Mouse (Mus musculus) forebrain, embryonic 15.5 days (tissue): Measurements from ENCODE around the gene Wdr64. TPM values are rescaled to one million over a fixed set of nuclear protein-coding genes. Genes with fewer than 3 reads are reported as not detected.

Experiments
- ATAC-seq: fragments of 200-750 bp; cut with Nextera tagmentation; replicated peaks from 2 replicates; pipeline ENCODE4 v1.8.0; 2017; ENCODE audit warnings: mild to moderate bottlenecking, moderate TSS enrichment, moderate library complexity
- H3K27ac ChIP-seq: fragments of 300-500 bp; sonication (generic); replicated peaks from 2 replicates; pipeline ENCODE4 v1.5.1; 2015; ENCODE audit warnings: mild to moderate bottlenecking, inconsistent platforms
- H3K27me3 ChIP-seq: fragments of 300-500 bp; sonication (generic); 2 replicates; pipeline ENCODE4 v1.6.1; 2015; ENCODE audit warnings: inconsistent platforms
- H3K36me3 ChIP-seq: fragments of 300-500 bp; sonication (generic); 2 replicates; pipeline ENCODE4 v1.6.1; 2015; ENCODE audit warnings: mild to moderate bottlenecking, inconsistent platforms
- H3K4me1 ChIP-seq: fragments of 300-500 bp; sonication (generic); 2 replicates; pipeline ENCODE4 v1.6.1; 2015; ENCODE audit warnings: inconsistent platforms
- H3K4me2 ChIP-seq: fragments of 300-500 bp; sonication (generic); replicated peaks from 2 replicates; pipeline ENCODE4 v1.6.1; 2015; ENCODE audit warnings: mild to moderate bottlenecking, inconsistent platforms
- H3K4me3 ChIP-seq: fragments of 300-500 bp; sonication (generic); 2 replicates; pipeline ENCODE4 v1.5.1; 2015; ENCODE audit warnings: mild to moderate bottlenecking, inconsistent platforms
- H3K9ac ChIP-seq: fragments of 300-500 bp; sonication (generic); replicated peaks from 2 replicates; pipeline ENCODE4 v1.6.1; 2015; ENCODE audit warnings: mild to moderate bottlenecking, inconsistent platforms
- H3K9me3 ChIP-seq: fragments of 300-500 bp; sonication (generic); 2 replicates; pipeline ENCODE4 v1.6.1; 2016; ENCODE audit warnings: inconsistent platforms
- WGBS: fragments of 180-500 bp; shearing (Covaris S2); methylation state at CpG from one replicate; pipeline ENCODE4 v1.1.7; 2015; ENCODE audit warnings: mixed read lengths; 5-methylcytosine and 5-hydroxymethylcytosine counted together
- polyA plus RNA-seq: library from polyadenylated mRNA; unstranded; fragments of >200 nt; fragmentation: Nextera tagmentation; extraction: Ambion mirVana; gene quantifications from 2 replicates; pipeline ENCODE4 v1.2.1, GENCODE M21; 2015

The Wdr64 gene
- polyA plus RNA-seq, 1 experiment from 2014 or later, result not detected

GRCm38 (mm10) chr1:175692246-175692996 is 6.0 kb upstream of the Wdr64 start, which contains the start of the genes Opn3 and Chml:
TSS of gene Opn3 (minus strand) at chr1:175692776.
TSS of gene Chml (minus strand) at chr1:175692901.
- Histone ChIP-seq H3K4me2 (peak within 1 kb of the TSS; percentile 92), H3K27ac (peak within 1 kb of the TSS; percentile 88), H3K27me3 (no peaks in the 10 kb centered on the region), H3K36me3 (peaks cover 4% of the 10 kb centered on the region; the same call in 1 of the 2 replicates), H3K4me1 (peaks cover 20% of the 10 kb centered on the region), H3K9ac (peak within 1 kb of the TSS; percentile 77), H3K9me3 (no peaks in the 10 kb centered on the region), H3K4me3 (peak within 1 kb of the TSS; percentile 75)
- WGBS, result under 1% methylated on average over 59 of the region's 73 CpGs
- peak; percentile 97 for ATAC-seq

GRCm38 (mm10) chr1:175692997-175693361 is 5.4 kb upstream of the Wdr64 start:
- peak overlapping the region; percentile 88 for H3K27ac ChIP-seq
- H3K9me3 ChIP-seq, result no peaks in the 10 kb centered on the region
- H3K27me3 ChIP-seq, result no peaks in the 10 kb centered on the region
- H3K36me3 ChIP-seq, result no peaks in the 10 kb centered on the region
- WGBS, result 1% methylated on average over 17 of the region's 17 CpGs
- H3K4me3 ChIP-seq, result peak overlapping the region; percentile 75
- peaks cover 20% of the 10 kb centered on the region for H3K4me1 ChIP-seq
- ATAC-seq, result no peak; the same call in none of the 2 replicates
- H3K9ac ChIP-seq, result 0 out of 2 replicates have a peak overlapping the region, but pooled peaks have one; percentile 17
- H3K4me2 ChIP-seq, result peak overlapping the region; percentile 92

- no peaks in the 10 kb centered on the region for H3K36me3 ChIP-seq
- peak overlapping the region; percentile 88 for H3K27ac ChIP-seq
- H3K9me3 ChIP-seq, result no peaks in the 10 kb centered on the region
- peak overlapping the region; percentile 75 for H3K4me3 ChIP-seq
- peaks cover 20% of the 10 kb centered on the region for H3K4me1 ChIP-seq
- peak; percentile 7 for ATAC-seq
- no peak overlapping the region for H3K9ac ChIP-seq
- no peaks in the 10 kb centered on the region for H3K27me3 ChIP-seq
- WGBS, result 39% methylated on average over 12 of the region's 12 CpGs
- H3K4me2 ChIP-seq, result peak overlapping the region; percentile 92
Measured at GRCm38 (mm10) chr1:175693429-175693960, 4.9 kb upstream of the Wdr64 start.

GRCm38 (mm10) chr1:175699375-175699774 is 982 bp downstream of the Wdr64 start:
- Histone ChIP-seq H3K4me3 (no peak overlapping the region), H3K27me3 (no peaks in the 10 kb centered on the region), H3K27ac (no peak overlapping the region), H3K4me1 (no peaks in the 10 kb centered on the region), H3K9me3 (no peaks in the 10 kb centered on the region), H3K36me3 (no peaks in the 10 kb centered on the region), H3K9ac (no peak overlapping the region), H3K4me2 (no peak overlapping the region)
- 66% methylated on average over 3 of the region's 3 CpGs for WGBS
- no peak for ATAC-seq

- ATAC-seq, result no peak
- no peaks in the 10 kb centered on the region for H3K9me3 ChIP-seq
- 41% methylated on average over 4 of the region's 4 CpGs for WGBS
- no peaks in the 10 kb centered on the region for H3K27me3 ChIP-seq
- H3K4me2 ChIP-seq, result no peak overlapping the region
- H3K36me3 ChIP-seq, result no peaks in the 10 kb centered on the region
- no peak overlapping the region for H3K9ac ChIP-seq
- H3K4me1 ChIP-seq, result no peaks in the 10 kb centered on the region
- H3K4me3 ChIP-seq, result no peak overlapping the region
- H3K27ac ChIP-seq, result no peak overlapping the region
Measured at GRCm38 (mm10) chr1:175699796-175700195, 1.4 kb downstream of the Wdr64 start.

- no peak overlapping the region for H3K9ac ChIP-seq
- H3K27me3 ChIP-seq, result no peaks in the 10 kb centered on the region
- H3K9me3 ChIP-seq, result no peaks in the 10 kb centered on the region
- ATAC-seq, result no peak
- WGBS, result 79% methylated on average over 4 of the region's 4 CpGs
- H3K4me3 ChIP-seq, result no peak overlapping the region
- no peak overlapping the region for H3K4me2 ChIP-seq
- H3K4me1 ChIP-seq, result no peaks in the 10 kb centered on the region
- no peaks in the 10 kb centered on the region for H3K36me3 ChIP-seq
- H3K27ac ChIP-seq, result no peak overlapping the region
Measured at GRCm38 (mm10) chr1:175701145-175701544, 2.8 kb downstream of the Wdr64 start.

- H3K4me1 ChIP-seq, result no peaks in the 10 kb centered on the region
- no peaks in the 10 kb centered on the region for H3K27me3 ChIP-seq
- no peaks in the 10 kb centered on the region for H3K9me3 ChIP-seq
- H3K9ac ChIP-seq, result no peak overlapping the region
- no peak for ATAC-seq
- WGBS, result 74% methylated on average over 5 of the region's 5 CpGs
- H3K27ac ChIP-seq, result no peak overlapping the region
- H3K36me3 ChIP-seq, result no peaks in the 10 kb centered on the region
- H3K4me2 ChIP-seq, result no peak overlapping the region
- H3K4me3 ChIP-seq, result no peak overlapping the region
Measured at GRCm38 (mm10) chr1:175707599-175707998, 9.2 kb downstream of the Wdr64 start.

- no peak for ATAC-seq
- Histone ChIP-seq H3K36me3 (no peaks in the 10 kb centered on the region), H3K9me3 (no peaks in the 10 kb centered on the region), H3K9ac (no peak overlapping the region), H3K27ac (no peak overlapping the region), H3K4me2 (no peak overlapping the region), H3K4me1 (no peaks in the 10 kb centered on the region), H3K4me3 (no peak overlapping the region), H3K27me3 (no peaks in the 10 kb centered on the region)
Measured at GRCm38 (mm10) chr1:175708013-175708412, 9.6 kb downstream of the Wdr64 start.

GRCm38 (mm10) chr1:175712338-175712909 is 14.0 kb downstream of the Wdr64 start:
- H3K27ac ChIP-seq, result no peak overlapping the region
- no peak overlapping the region for H3K9ac ChIP-seq
- H3K9me3 ChIP-seq, result no peaks in the 10 kb centered on the region
- H3K36me3 ChIP-seq, result no peaks in the 10 kb centered on the region
- H3K4me2 ChIP-seq, result no peak overlapping the region
- H3K27me3 ChIP-seq, result no peaks in the 10 kb centered on the region
- no peaks in the 10 kb centered on the region for H3K4me1 ChIP-seq
- WGBS, result 78% methylated on average over 11 of the region's 11 CpGs
- ATAC-seq, result no peak
- H3K4me3 ChIP-seq, result no peak overlapping the region

- Histone ChIP-seq H3K9ac (no peak overlapping the region), H3K4me2 (no peak overlapping the region), H3K4me3 (no peak overlapping the region), H3K27me3 (no peaks in the 10 kb centered on the region), H3K4me1 (no peaks in the 10 kb centered on the region), H3K27ac (no peak overlapping the region), H3K36me3 (no peaks in the 10 kb centered on the region), H3K9me3 (no peaks in the 10 kb centered on the region)
- ATAC-seq, result no peak
- 95% methylated on average over 9 of the region's 9 CpGs for WGBS
Measured at GRCm38 (mm10) chr1:175716832-175717231, 18.4 kb downstream of the Wdr64 start.

- WGBS, result 45% methylated on average over 7 of the region's 7 CpGs
- ATAC-seq, result no peak
- no peak overlapping the region for H3K27ac ChIP-seq
- H3K4me3 ChIP-seq, result no peak overlapping the region
- no peaks in the 10 kb centered on the region for H3K9me3 ChIP-seq
- H3K4me2 ChIP-seq, result no peak overlapping the region
- no peaks in the 10 kb centered on the region for H3K4me1 ChIP-seq
- H3K9ac ChIP-seq, result no peak overlapping the region
- H3K27me3 ChIP-seq, result no peaks in the 10 kb centered on the region
- H3K36me3 ChIP-seq, result no peaks in the 10 kb centered on the region
Measured at GRCm38 (mm10) chr1:175725771-175726170, 27.4 kb downstream of the Wdr64 start.

- no peaks in the 10 kb centered on the region for H3K4me1 ChIP-seq
- ATAC-seq, result peak; percentile 60; the same call in 1 of the 2 replicates
- H3K4me2 ChIP-seq, result no peak overlapping the region
- H3K36me3 ChIP-seq, result no peaks in the 10 kb centered on the region
- no peaks in the 10 kb centered on the region for H3K9me3 ChIP-seq
- no peaks in the 10 kb centered on the region for H3K27me3 ChIP-seq
- 71% methylated on average over 10 of the region's 10 CpGs for WGBS
- no peak overlapping the region for H3K27ac ChIP-seq
- H3K4me3 ChIP-seq, result no peak overlapping the region
- H3K9ac ChIP-seq, result no peak overlapping the region
Measured at GRCm38 (mm10) chr1:175754576-175755364, 56.4 kb downstream of the Wdr64 start.
